Mouse (Mus musculus): Measurements from ENCODE around the gene Pramef25.
"Not testable (repeated sequence)": the region's sequence is repeated elsewhere in the genome, so short reads cannot be mapped to it uniquely, and the experiment has no call there.

- TF ChIP-seq CTCF (IDR thresholded peaks at IDR 0.05; ENCODE audit: borderline replicate concordance, control insufficient read depth, extremely low read depth, insufficient read depth, low read length, poor library complexity); POLR2A (IDR thresholded peaks at IDR 0.05; ENCODE audit: control insufficient read depth, extremely low read depth, insufficient read depth, low read length, poor library complexity): not testable (repeated sequence)
These were observed 43.5 kb upstream of the Pramef25 start, which contains the start of gene Pramef17 for GRCm38 (mm10) chr4:143994269-143994668.

Data from thymus, adult 2 months (tissue).